Mouse (Mus musculus) heart, adult 2 months (tissue): ENCODE data around the gene Scamp5.

Source experiments
- CTCF ChIP-seq: fragments of 200-600 bp; IDR thresholded peaks from 2 replicates; pipeline ENCODE4 v1.8.1; 2022; ENCODE audit warnings: antibody characterized with exemption, mild to moderate bottlenecking, moderate library complexity
- EP300 ChIP-seq: fragments of 200-500 bp; IDR thresholded peaks from 2 replicates; pipeline ENCODE4 v1.6.1; 2011; ENCODE audit warnings: low read depth, low read length, control low read depth; ENCODE audit not compliant: insufficient read depth

GRCm38 (mm10) chr9:57502911-57503621 lies 35.2 kb upstream of the Scamp5 start:
- TF ChIP-seq CTCF (no peak), EP300 (no peak)
